Mouse (Mus musculus) kidney, adult 18-20 months (tissue): Measurements from ENCODE around the gene Lmntd1.
A peak's percentile ranks its signal among the peaks of the same experiment; 100 is the strongest.

Source experiments
- DNase-seq: peaks from one replicate; pipeline ENCODE4 v3.0.0; 2021

Gene Lmntd1

GRCm38 (mm10) chr6:145431747-145432146 lies 182.4 kb downstream of the Lmntd1 start:
- DNase-seq = no peak

- DNase-seq = no peak
Observed at GRCm38 (mm10) chr6:145427411-145427810, 186.7 kb downstream of the Lmntd1 start.

GRCm38 (mm10) chr6:145426501-145426900 lies 187.6 kb downstream of the Lmntd1 start:
- DNase-seq = no peak

GRCm38 (mm10) chr6:145424156-145424555 lies 190.0 kb downstream of the Lmntd1 start:
- no peak for DNase-seq

- DNase-seq = no peak
Observed at GRCm38 (mm10) chr6:145423484-145423883, 190.6 kb downstream of the Lmntd1 start.

GRCm38 (mm10) chr6:145421666-145422065 lies 192.5 kb downstream of the Lmntd1 start:
- no peak for DNase-seq

GRCm38 (mm10) chr6:145420407-145420806 lies 193.7 kb downstream of the Lmntd1 start:
- DNase-seq = no peak

- DNase-seq = no peak
Observed at GRCm38 (mm10) chr6:145418856-145419255, 195.3 kb downstream of the Lmntd1 start.

- no peak for DNase-seq
Observed at GRCm38 (mm10) chr6:145417720-145418440, 196.2 kb downstream of the Lmntd1 start.

- peak; percentile 62 for DNase-seq
Observed at GRCm38 (mm10) chr6:145417014-145417719, 197.0 kb downstream of the Lmntd1 start.

- DNase-seq = no peak
Observed at GRCm38 (mm10) chr6:145404369-145405051, 209.6 kb downstream of the Lmntd1 start.

GRCm38 (mm10) chr6:145401140-145401539 lies 213.0 kb downstream of the Lmntd1 start:
- no peak for DNase-seq

GRCm38 (mm10) chr6:145397881-145398280 lies 216.2 kb downstream of the Lmntd1 start:
- no peak for DNase-seq

- no peak for DNase-seq
Observed at GRCm38 (mm10) chr6:145396534-145396933, 217.6 kb downstream of the Lmntd1 start.

- DNase-seq = no peak
Observed at GRCm38 (mm10) chr6:145390421-145390820, 223.7 kb downstream of the Lmntd1 start.

- DNase-seq = no peak
Observed at GRCm38 (mm10) chr6:145389904-145390303, 224.2 kb downstream of the Lmntd1 start.

GRCm38 (mm10) chr6:145387378-145387777 lies 226.7 kb downstream of the Lmntd1 start:
- DNase-seq = no peak

- no peak for DNase-seq
Observed at GRCm38 (mm10) chr6:145382586-145383380, 231.3 kb downstream of the Lmntd1 start.

GRCm38 (mm10) chr6:145380961-145381360 lies 233.2 kb downstream of the Lmntd1 start:
- DNase-seq = no peak

GRCm38 (mm10) chr6:145379175-145379574 lies 234.9 kb downstream of the Lmntd1 start:
- no peak for DNase-seq

GRCm38 (mm10) chr6:145378689-145379088 lies 235.4 kb downstream of the Lmntd1 start:
- no peak for DNase-seq

- DNase-seq = no peak
Observed at GRCm38 (mm10) chr6:145374372-145374771, 239.7 kb downstream of the Lmntd1 start.

- DNase-seq = no peak
Observed at GRCm38 (mm10) chr6:145373712-145374221, 240.4 kb downstream of the Lmntd1 start.
